8 mouse cellular contexts compared by ENCODE assay signal in genomic region chr2:127136979-127137378, GRCm38 (mm10). TPM values are rescaled to one million over a fixed set of nuclear protein-coding genes. Genes with fewer than 3 reads are reported as not detected.
DNase-seq lines count a peak whose midpoint lies in the region; ATAC-seq lines count a peak whose summit lies in the region.

No protein-coding gene starts in this region.

- no peak for ATAC-seq in CD4-positive, CD25-positive, alpha-beta regulatory T cell, adult 4 months
- peak; percentile 44; the same call in 1 of the 2 replicates for ATAC-seq in embryonic facial prominence, embryonic 15.5 days (ENCODE audit: insufficient number of reproducible peaks, low FRiP score, low TSS enrichment, low read depth)
- ATAC-seq in limb, embryonic 12.5 days (ENCODE audit: insufficient number of reproducible peaks, insufficient read depth, low FRiP score, low TSS enrichment, low read depth), result peak; percentile 41; the same call in 1 of the 2 replicates
- ATAC-seq in frontal cortex, adult (ENCODE audit: low TSS enrichment), result no peak

- peak; percentile 38 for DNase-seq in CD4-positive, CD25-positive, alpha-beta regulatory T cell, adult 2 months (ENCODE audit: low read depth, low spot score)
- DNase-seq in A20 (ENCODE audit: low read depth, low spot score), result peak; percentile 72
- peak; percentile 39 to 59 for DNase-seq in heart, postnatal 36 days
- DNase-seq in monocyte, adult 2 months (ENCODE audit: low read depth in 1 of 2, low spot score in 2 of 2), result peak; percentile 37 to 39

- H3K4me1 ChIP-seq in embryonic facial prominence, embryonic 15.5 days, result peaks cover 37% of the 10 kb centered on the region
- H3K4me1 ChIP-seq in limb, embryonic 12.5 days (replicated peaks), result peaks cover 38% of the 10 kb centered on the region

- peak overlapping the region; percentile 80 for H3K27ac ChIP-seq in embryonic facial prominence, embryonic 15.5 days (replicated peaks)
- peak overlapping the region; percentile 84 for H3K27ac ChIP-seq in limb, embryonic 12.5 days

- peaks cover 25% of the 10 kb centered on the region for H3K36me3 ChIP-seq in embryonic facial prominence, embryonic 15.5 days
- H3K36me3 ChIP-seq in limb, embryonic 12.5 days, result peaks cover 26% of the 10 kb centered on the region

- H3K4me2 ChIP-seq in embryonic facial prominence, embryonic 15.5 days (replicated peaks), result 0 out of 2 replicates have a peak overlapping the region, but pooled peaks have one; percentile 4
- H3K4me2 ChIP-seq in limb, embryonic 12.5 days, result peak overlapping the region; percentile 13; the same call in 1 of the 2 replicates

- no peaks in the 10 kb centered on the region for H3K9me3 ChIP-seq in embryonic facial prominence, embryonic 15.5 days (replicated peaks)
- H3K9me3 ChIP-seq in limb, embryonic 12.5 days, result no peaks in the 10 kb centered on the region

- no peak overlapping the region for H3K9ac ChIP-seq in embryonic facial prominence, embryonic 15.5 days
- no peak overlapping the region for H3K9ac ChIP-seq in limb, embryonic 12.5 days (replicated peaks)

- no peaks in the 10 kb centered on the region for H3K27me3 ChIP-seq in embryonic facial prominence, embryonic 15.5 days
- H3K27me3 ChIP-seq in limb, embryonic 12.5 days, result no peaks in the 10 kb centered on the region

- intact Hi-C loops in heart, postnatal 36 days (cut with DNase I), result no loop called here

- WGBS in embryonic facial prominence, embryonic 15.5 days, result 10% methylated on average over 5 of the region's 5 CpGs
- WGBS in limb, embryonic 12.5 days, result 19% methylated on average over 5 of the region's 5 CpGs

- H3K4me3 ChIP-seq in embryonic facial prominence, embryonic 15.5 days (replicated peaks), result no peak overlapping the region
- H3K4me3 ChIP-seq in limb, embryonic 12.5 days (replicated peaks), result no peak overlapping the region

RNA-seq across cellular contexts. Expression of gene Ncaph, which starts 3.2 kb away (rescaled TPM):
- polyA plus RNA-seq in CD4-positive, CD25-positive, alpha-beta regulatory T cell, adult 4 months (2017; shearing (Covaris generic)), result 10 to 100 TPM in 1 of 2 experiments, 1 to 10 TPM in 1; 5.9 to 15.6 TPM
- 60.2 and 62.2 TPM in 2 replicates for polyA plus RNA-seq in embryonic facial prominence, embryonic 15.5 days (2015; fragmentation: Nextera tagmentation; extraction: Ambion mirVana)
- 1 to 10 TPM; 1.9 to 2.0 TPM for total RNA-seq in heart, postnatal 36 days (2021)
- 112 TPM in 2 replicates for polyA plus RNA-seq in limb, embryonic 12.5 days (2016; fragmentation: Nextera tagmentation; extraction: Ambion mirVana)

RNA-seq across cellular contexts. Expression of gene Itpripl1, which starts 6.3 kb away (rescaled TPM):
- polyA plus RNA-seq in CD4-positive, CD25-positive, alpha-beta regulatory T cell, adult 4 months (2017; shearing (Covaris generic)), result 10 to 100 TPM; 61.1 to 65.8 TPM
- polyA plus RNA-seq in embryonic facial prominence, embryonic 15.5 days (2015; fragmentation: Nextera tagmentation; extraction: Ambion mirVana), result 27.2 and 27.4 TPM in 2 replicates
- 10 to 100 TPM; 12.0 to 15.8 TPM for total RNA-seq in heart, postnatal 36 days (2021)
- 20.8 and 23.0 TPM in 2 replicates for polyA plus RNA-seq in limb, embryonic 12.5 days (2016; fragmentation: Nextera tagmentation; extraction: Ambion mirVana)

Comparison
In these comparisons a context has a peak if more than half of its experiments do, and no peak if none do; other contexts are left out.
1. ATAC-seq: peak in embryonic facial prominence, embryonic 15.5 days (single experiment) and limb, embryonic 12.5 days (single experiment); none in CD4-positive, CD25-positive, alpha-beta regulatory T cell, adult 4 months (single experiment) and frontal cortex, adult (single experiment).
2. Peak in every context shown above with its lines, with median percentiles within 50 percentile points of each other: DNase-seq.